Mouse (Mus musculus): ENCODE measurements around the gene Bbof1. TPM values are rescaled to one million over a fixed set of nuclear protein-coding genes. Genes with fewer than 3 reads are reported as not detected.
A peak's percentile ranks its signal among the peaks of the same experiment; 100 is the strongest.

The Bbof1 gene
- total RNA-seq, 2 experiments from 2014 or later = 1.4 to 1.5 TPM

DNA sequence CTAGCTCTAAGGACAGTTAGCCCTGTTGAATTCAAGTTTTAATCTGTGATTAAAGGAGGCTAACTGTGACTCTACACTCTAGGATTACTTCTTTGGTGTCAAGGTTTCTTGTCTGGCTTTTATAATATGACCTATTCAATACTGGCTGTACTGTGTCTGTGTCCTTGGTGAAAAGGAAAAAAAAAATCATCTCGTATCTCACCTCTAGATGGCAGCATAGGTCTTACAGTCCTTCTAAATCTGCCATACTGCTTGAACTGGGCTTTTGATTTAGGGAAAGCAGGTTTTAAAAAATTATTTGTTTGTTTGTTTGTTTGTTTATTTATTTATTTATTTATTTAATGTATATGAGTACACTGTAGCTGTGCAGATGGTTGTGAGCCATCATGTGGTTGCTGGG is 59.8 kb downstream of the Bbof1 start:
- DNase-seq = peak; percentile 14 to 57

DNA sequence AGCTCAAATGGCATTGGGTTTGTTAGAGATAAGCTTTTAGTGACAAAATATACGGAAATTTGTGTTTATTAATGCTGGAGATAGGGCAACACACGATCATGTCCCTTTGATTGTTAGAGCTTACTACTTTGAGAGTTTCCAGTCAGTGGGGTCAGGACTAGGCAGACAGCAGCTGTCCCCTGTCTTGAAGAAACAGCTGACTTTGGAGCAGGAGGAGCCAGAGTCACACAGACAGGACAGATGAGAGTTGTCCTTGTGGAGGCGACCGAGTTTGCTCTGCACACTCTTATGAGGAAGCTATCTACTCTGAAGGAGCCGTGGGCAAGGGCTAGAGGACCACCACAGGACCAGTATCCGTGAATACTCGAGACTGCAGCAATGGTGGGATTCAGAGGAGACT is 70.1 kb downstream of the Bbof1 start:
- no peak for DNase-seq

DNA sequence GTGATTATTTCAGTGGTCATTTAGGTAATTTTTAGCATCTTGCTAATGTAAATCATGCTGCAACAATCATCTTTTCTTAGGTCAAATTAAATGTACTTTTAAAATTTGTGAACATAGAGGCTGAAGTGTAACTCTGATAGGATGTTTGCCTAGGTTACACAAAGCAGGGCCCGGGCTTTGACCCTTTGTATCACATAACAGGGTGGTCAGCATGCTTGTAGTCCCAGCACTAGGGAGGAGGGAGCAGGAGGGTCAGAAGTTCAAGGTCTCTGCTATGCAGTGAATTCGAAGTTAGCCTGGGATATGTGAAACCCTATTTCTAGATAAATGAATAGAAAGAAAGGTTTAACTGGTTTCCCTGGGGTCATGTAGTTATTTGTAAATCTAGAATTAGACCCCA is 72.4 kb downstream of the Bbof1 start:
- no peak for DNase-seq

DNA sequence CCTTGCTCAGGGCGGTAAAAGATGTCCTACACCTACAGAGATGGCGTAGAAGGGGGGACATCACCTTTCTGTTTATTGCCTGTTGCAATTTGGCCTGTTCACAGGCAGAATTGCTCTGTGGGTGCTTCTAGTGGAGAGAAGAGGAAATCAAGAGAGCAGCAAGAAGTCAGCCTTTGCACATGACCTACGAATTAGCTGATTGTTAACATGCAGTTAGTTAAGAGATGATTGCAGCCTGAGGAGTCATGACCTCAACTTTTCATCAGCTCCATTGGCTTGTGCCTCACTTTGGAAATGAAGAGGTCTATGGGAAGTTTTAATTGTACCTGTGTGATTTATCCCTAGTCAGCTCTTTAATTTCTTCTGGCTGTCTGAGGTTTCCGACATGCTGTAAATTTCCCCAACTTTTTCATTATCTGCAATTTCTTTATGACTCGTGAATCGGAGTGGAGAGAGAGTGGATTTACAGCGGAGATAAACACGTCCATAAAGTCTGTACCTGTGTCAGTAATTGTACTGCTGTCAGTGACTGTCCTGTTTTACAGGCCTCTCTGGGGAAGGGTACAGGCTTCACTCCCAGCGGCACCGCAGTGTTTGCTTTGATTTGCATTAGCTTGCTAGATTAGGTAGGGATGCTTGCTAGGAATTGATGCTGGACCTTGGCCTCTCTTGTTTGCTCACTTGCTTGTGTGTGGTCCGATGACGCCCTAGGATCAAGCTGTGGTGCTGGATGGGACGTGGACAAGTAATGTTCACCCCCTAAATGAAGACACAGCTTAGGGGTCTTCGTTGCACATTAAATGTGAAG is 74.1 kb downstream of the Bbof1 start:
- no peak for DNase-seq

DNA sequence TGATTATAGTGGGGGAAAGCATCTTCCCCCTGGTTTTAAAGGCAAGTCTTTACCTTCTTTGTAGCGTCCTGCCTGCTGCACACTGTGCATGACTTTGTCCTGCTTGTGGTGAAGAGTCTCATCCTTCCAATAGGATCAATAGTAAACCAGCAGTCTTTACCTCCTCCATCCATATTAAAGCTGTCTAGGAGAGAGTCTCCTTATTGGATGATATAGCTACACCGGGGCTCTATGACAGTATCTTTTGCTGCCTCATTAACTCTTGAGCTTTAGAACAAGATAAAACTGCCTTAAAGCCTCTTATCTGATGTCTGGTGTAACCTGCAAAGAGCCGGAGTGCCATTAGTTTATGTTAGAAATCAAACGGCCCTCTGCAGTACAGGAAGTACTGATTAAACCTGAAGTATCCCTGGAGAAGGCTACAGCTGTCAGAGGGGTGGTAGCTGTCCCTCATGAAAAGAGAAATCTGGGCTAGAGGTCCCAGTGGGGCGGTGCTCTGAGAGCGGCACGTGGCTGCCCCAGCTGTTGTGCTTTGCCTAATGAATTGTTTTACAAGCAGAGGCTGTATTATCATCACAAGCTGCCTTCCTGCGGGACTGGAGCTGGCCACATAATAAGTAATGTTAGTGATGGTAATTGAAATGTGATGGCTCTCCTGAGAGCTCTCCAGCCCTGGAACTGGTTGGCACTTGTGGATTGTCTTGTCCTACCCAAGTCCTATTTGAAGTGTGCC is 78.6 kb downstream of the Bbof1 start:
- peak; percentile 34 to 43 for DNase-seq

Other genes with a start within 250 kb of the Bbof1 start
- 10 to 100 TPM; 10.5 to 13.3 TPM for gene Elmsan1, start 190.2 kb upstream of the Bbof1 start, total RNA-seq (2021)
- 100 to 1,000 TPM; 234 to 244 TPM for gene Ptgr2, start 123.8 kb upstream of the Bbof1 start, total RNA-seq (2021)
- gene Zfp410, start 92.2 kb upstream of the Bbof1 start, total RNA-seq (2021) = 10 to 100 TPM; 22.5 to 24.7 TPM
- gene Coq6, start 47.4 kb upstream of the Bbof1 start, total RNA-seq (2021) = 100 to 1,000 TPM; 110 to 112 TPM
- 1 to 10 TPM; 8.8 to 9.2 TPM for gene Fam161b, start 47.2 kb upstream of the Bbof1 start, total RNA-seq (2021)
- gene Entpd5, start within 50 bp of the Bbof1 start, total RNA-seq (2021) = 10 to 100 TPM; 74.0 to 80.2 TPM
- gene Rnf113a2, start 8.1 kb downstream of the Bbof1 start, total RNA-seq (2021) = 10 to 100 TPM in 1 of 2 experiments, 1 to 10 TPM in 1; 9.7 to 10.5 TPM
- 100 to 1,000 TPM; 223 to 267 TPM for gene Aldh6a1, start 41.9 kb downstream of the Bbof1 start, total RNA-seq (2021)
- 10 to 100 TPM in 1 of 2 experiments, 1 to 10 TPM in 1; 9.9 to 12.0 TPM for gene Lin52, start 42.4 kb downstream of the Bbof1 start, total RNA-seq (2021)
- not detected for gene Vsx2, start 160.7 kb downstream of the Bbof1 start, total RNA-seq (2021)
- 1 to 10 TPM; 5.8 to 7.4 TPM for gene Abcd4, start 208.3 kb downstream of the Bbof1 start, total RNA-seq (2021)
- gene Vrtn, start 231.9 kb downstream of the Bbof1 start, total RNA-seq (2021) = not detected

All from heart, adult 18-20 months (tissue).